Mouse (Mus musculus) liver, embryonic 12.5 days (tissue): ENCODE measurements around the gene Ube2cbp. TPM values are rescaled to one million over a fixed set of nuclear protein-coding genes. Genes with fewer than 3 reads are reported as not detected.
A peak's percentile ranks its signal among the peaks of the same experiment; 100 is the strongest.

Experiments
- ATAC-seq: fragments of 200-750 bp; cut with Nextera tagmentation; 2 replicates; pipeline ENCODE4 v1.8.0; 2017; ENCODE audit warnings: moderate number of reproducible peaks, mild to moderate bottlenecking, moderate library complexity
- H3K27ac ChIP-seq: fragments of 300-500 bp; sonication (generic); 2 replicates; pipeline ENCODE4 v1.5.1; 2016; ENCODE audit warnings: mild to moderate bottlenecking
- H3K27me3 ChIP-seq: fragments of 300-500 bp; sonication (generic); replicated peaks from 2 replicates; pipeline ENCODE4 v1.6.1; 2016; ENCODE audit warnings: mild to moderate bottlenecking, moderate library complexity
- H3K36me3 ChIP-seq: fragments of 300-500 bp; sonication (generic); 2 replicates; pipeline ENCODE4 v1.6.1; 2016; ENCODE audit warnings: mild to moderate bottlenecking, moderate library complexity
- H3K4me1 ChIP-seq: fragments of 300-500 bp; sonication (generic); 2 replicates; pipeline ENCODE4 v1.6.1; 2016
- H3K4me2 ChIP-seq: fragments of 300-500 bp; sonication (generic); 2 replicates; pipeline ENCODE4 v1.6.1; 2016; ENCODE audit warnings: mild to moderate bottlenecking, moderate library complexity
- H3K4me3 ChIP-seq: fragments of 300-500 bp; sonication (generic); 2 replicates; pipeline ENCODE4 v1.5.1; 2016; ENCODE audit warnings: mild to moderate bottlenecking, moderate library complexity
- H3K9ac ChIP-seq: fragments of 300-500 bp; sonication (generic); 2 replicates; pipeline ENCODE4 v1.6.1; 2016; ENCODE audit warnings: mild to moderate bottlenecking, moderate library complexity
- H3K9me3 ChIP-seq: fragments of 300-500 bp; sonication (generic); replicated peaks from 2 replicates; pipeline ENCODE4 v1.6.1; 2016; ENCODE audit warnings: mild to moderate bottlenecking, moderate library complexity
- WGBS: fragments of 180-500 bp; shearing (Covaris S2); methylation state at CpG from one replicate; pipeline ENCODE4 v1.1.7; 2016; ENCODE audit not compliant: insufficient replicate concordance; 5-methylcytosine and 5-hydroxymethylcytosine counted together
- polyA plus RNA-seq: library from polyadenylated mRNA; unstranded; fragments of >200 nt; fragmentation: Nextera tagmentation; extraction: Ambion mirVana; gene quantifications from 2 replicates; pipeline ENCODE4 v1.2.1, GENCODE M21; 2016

Gene Ube2cbp
- polyA plus RNA-seq, 1 experiment from 2014 or later: 4.1 TPM

GRCm38 (mm10) chr9:86306556-86306955 is 158.2 kb downstream of the Ube2cbp start:
- H3K36me3 ChIP-seq: no peaks in the 10 kb centered on the region
- H3K4me1 ChIP-seq: no peaks in the 10 kb centered on the region
- no peaks in the 10 kb centered on the region for H3K27me3 ChIP-seq
- H3K9ac ChIP-seq: no peak overlapping the region
- H3K9me3 ChIP-seq: no peaks in the 10 kb centered on the region
- 77% methylated on average over 2 of the region's 2 CpGs for WGBS
- no peak overlapping the region for H3K4me2 ChIP-seq
- H3K27ac ChIP-seq: no peak overlapping the region
- H3K4me3 ChIP-seq: no peak overlapping the region
- no peak for ATAC-seq

GRCm38 (mm10) chr9:86301407-86301806 is 163.3 kb downstream of the Ube2cbp start:
- H3K4me2 ChIP-seq: no peak overlapping the region
- no peak overlapping the region for H3K4me3 ChIP-seq
- H3K9ac ChIP-seq: no peak overlapping the region
- no peaks in the 10 kb centered on the region for H3K36me3 ChIP-seq
- WGBS: 55% methylated on average over 6 of the region's 6 CpGs
- ATAC-seq: no peak
- no peaks in the 10 kb centered on the region for H3K9me3 ChIP-seq
- no peak overlapping the region for H3K27ac ChIP-seq
- no peaks in the 10 kb centered on the region for H3K4me1 ChIP-seq
- no peaks in the 10 kb centered on the region for H3K27me3 ChIP-seq

- 79% methylated on average over 8 of the region's 8 CpGs for WGBS
These were observed 166.2 kb downstream of the Ube2cbp start for GRCm38 (mm10) chr9:86298596-86298995.

GRCm38 (mm10) chr9:86298131-86298530 is 166.6 kb downstream of the Ube2cbp start:
- H3K4me1 ChIP-seq: no peaks in the 10 kb centered on the region
- H3K4me3 ChIP-seq: no peak overlapping the region
- H3K9me3 ChIP-seq: no peaks in the 10 kb centered on the region
- H3K36me3 ChIP-seq: no peaks in the 10 kb centered on the region
- no peak overlapping the region for H3K4me2 ChIP-seq
- no peak overlapping the region for H3K27ac ChIP-seq
- ATAC-seq: no peak
- H3K27me3 ChIP-seq: no peaks in the 10 kb centered on the region
- 44% methylated on average over 5 of the region's 5 CpGs for WGBS
- no peak overlapping the region for H3K9ac ChIP-seq

More at GRCm38 (mm10) chr9:86298596-86298995, 166.2 kb downstream of the Ube2cbp start:
- H3K27me3 ChIP-seq: no peaks in the 10 kb centered on the region
- H3K4me3 ChIP-seq: no peak overlapping the region
- no peaks in the 10 kb centered on the region for H3K36me3 ChIP-seq
- no peak overlapping the region for H3K9ac ChIP-seq
- H3K4me1 ChIP-seq: no peaks in the 10 kb centered on the region
- no peak overlapping the region for H3K27ac ChIP-seq
- no peaks in the 10 kb centered on the region for H3K9me3 ChIP-seq
- H3K4me2 ChIP-seq: no peak overlapping the region
- ATAC-seq: no peak

- no peaks in the 10 kb centered on the region for H3K9me3 ChIP-seq
- WGBS: 76% methylated on average over 8 of the region's 8 CpGs
- H3K27ac ChIP-seq: no peak overlapping the region
- H3K4me3 ChIP-seq: no peak overlapping the region
- H3K4me2 ChIP-seq: no peak overlapping the region
- H3K4me1 ChIP-seq: no peaks in the 10 kb centered on the region
- no peaks in the 10 kb centered on the region for H3K36me3 ChIP-seq
- no peak overlapping the region for H3K9ac ChIP-seq
- no peaks in the 10 kb centered on the region for H3K27me3 ChIP-seq
- ATAC-seq: no peak
These were observed 167.8 kb downstream of the Ube2cbp start for GRCm38 (mm10) chr9:86296683-86297638.

GRCm38 (mm10) chr9:86287570-86287954 is 177.2 kb downstream of the Ube2cbp start:
- Histone ChIP-seq H3K27ac (no peak overlapping the region), H3K4me2 (no peak overlapping the region), H3K9me3 (peaks cover 12% of the 10 kb centered on the region), H3K9ac (no peak overlapping the region), H3K36me3 (no peaks in the 10 kb centered on the region), H3K4me1 (no peaks in the 10 kb centered on the region), H3K4me3 (no peak overlapping the region), H3K27me3 (no peaks in the 10 kb centered on the region)
- no peak for ATAC-seq
- WGBS: 62% methylated on average over 3 of the region's 3 CpGs

- no peak for ATAC-seq
- WGBS: 68% methylated on average over 2 of the region's 2 CpGs
These were observed 177.8 kb downstream of the Ube2cbp start for GRCm38 (mm10) chr9:86286830-86287569.

GRCm38 (mm10) chr9:86282555-86282954 is 182.2 kb downstream of the Ube2cbp start:
- no peaks in the 10 kb centered on the region for H3K36me3 ChIP-seq
- no peak overlapping the region for H3K27ac ChIP-seq
- no peak overlapping the region for H3K9ac ChIP-seq
- peak; percentile 52; the same call in 1 of the 2 replicates for ATAC-seq
- WGBS: 25% methylated on average over 5 of the region's 5 CpGs
- H3K4me2 ChIP-seq: no peak overlapping the region
- H3K4me1 ChIP-seq: no peaks in the 10 kb centered on the region
- no peak overlapping the region for H3K4me3 ChIP-seq
- H3K9me3 ChIP-seq: peaks cover 12% of the 10 kb centered on the region
- no peaks in the 10 kb centered on the region for H3K27me3 ChIP-seq

More at GRCm38 (mm10) chr9:86286830-86287569, 177.8 kb downstream of the Ube2cbp start:
- Histone ChIP-seq H3K9me3 (peaks cover 12% of the 10 kb centered on the region), H3K4me2 (no peak overlapping the region), H3K4me1 (no peaks in the 10 kb centered on the region), H3K9ac (no peak overlapping the region), H3K4me3 (no peak overlapping the region), H3K27ac (no peak overlapping the region), H3K27me3 (no peaks in the 10 kb centered on the region), H3K36me3 (no peaks in the 10 kb centered on the region)

GRCm38 (mm10) chr9:86281147-86281467 is 183.6 kb downstream of the Ube2cbp start:
- no peaks in the 10 kb centered on the region for H3K4me1 ChIP-seq
- no peaks in the 10 kb centered on the region for H3K27me3 ChIP-seq
- no peak for ATAC-seq
- no peak overlapping the region for H3K27ac ChIP-seq
- no peaks in the 10 kb centered on the region for H3K36me3 ChIP-seq
- no peak overlapping the region for H3K4me3 ChIP-seq
- H3K9ac ChIP-seq: no peak overlapping the region
- H3K9me3 ChIP-seq: peaks cover 12% of the 10 kb centered on the region
- H3K4me2 ChIP-seq: no peak overlapping the region
- WGBS: 69% methylated on average over 4 of the region's 4 CpGs

- Histone ChIP-seq H3K9ac (no peak overlapping the region), H3K4me2 (no peak overlapping the region), H3K36me3 (no peaks in the 10 kb centered on the region), H3K27ac (no peak overlapping the region), H3K9me3 (peaks cover 12% of the 10 kb centered on the region), H3K4me1 (no peaks in the 10 kb centered on the region), H3K27me3 (no peaks in the 10 kb centered on the region), H3K4me3 (no peak overlapping the region)
- 63% methylated on average over 10 of the region's 10 CpGs for WGBS
- ATAC-seq: no peak
These were observed 184.1 kb downstream of the Ube2cbp start for GRCm38 (mm10) chr9:86280461-86281146.

- no peak overlapping the region for H3K9ac ChIP-seq
- 60% methylated on average over 5 of the region's 5 CpGs for WGBS
- H3K4me3 ChIP-seq: no peak overlapping the region
- no peaks in the 10 kb centered on the region for H3K4me1 ChIP-seq
- ATAC-seq: no peak
- no peaks in the 10 kb centered on the region for H3K36me3 ChIP-seq
- H3K9me3 ChIP-seq: no peaks in the 10 kb centered on the region
- H3K27me3 ChIP-seq: no peaks in the 10 kb centered on the region
- no peak overlapping the region for H3K27ac ChIP-seq
- no peak overlapping the region for H3K4me2 ChIP-seq
These were observed 195.2 kb downstream of the Ube2cbp start for GRCm38 (mm10) chr9:86269541-86269940.

- ATAC-seq: no peak
- Histone ChIP-seq H3K4me2 (no peak overlapping the region), H3K27ac (no peak overlapping the region), H3K4me3 (no peak overlapping the region), H3K36me3 (no peaks in the 10 kb centered on the region), H3K9me3 (no peaks in the 10 kb centered on the region), H3K27me3 (no peaks in the 10 kb centered on the region), H3K9ac (no peak overlapping the region), H3K4me1 (no peaks in the 10 kb centered on the region)
- WGBS: 47% methylated on average over 2 of the region's 2 CpGs
These were observed 198.1 kb downstream of the Ube2cbp start for GRCm38 (mm10) chr9:86266658-86267057.
